8 mouse cellular contexts compared by ENCODE assay signal in genomic region chr6:53217234-53218015, GRCm38 (mm10).
DNase-seq lines count a peak whose midpoint lies in the region; ATAC-seq and TF ChIP-seq lines count a peak whose summit lies in the region.

No protein-coding gene starts in this region.

- ATAC-seq in hindbrain, embryonic 11.5 days (ENCODE audit: low FRiP score): no peak
- no peak for ATAC-seq in hindbrain, embryonic 14.5 days (ENCODE audit: low FRiP score)
- no peak for ATAC-seq in kidney, postnatal 0 days (replicated peaks; ENCODE audit: low FRiP score, low read depth)
- no peak for ATAC-seq in activated CD4-positive, CD25-positive, alpha-beta regulatory T cell, adult 4 months

- peaks cover 5% of the 10 kb centered on the region; the same call in 1 of the 2 replicates for H3K4me1 ChIP-seq in hindbrain, embryonic 11.5 days (replicated peaks; ENCODE audit: control insufficient read depth, insufficient read depth, low read length)
- peaks cover 15% of the 10 kb centered on the region; the same call in 1 of the 2 replicates for H3K4me1 ChIP-seq in hindbrain, embryonic 14.5 days (replicated peaks; ENCODE audit: control insufficient read depth, insufficient read depth, low read length)
- no peaks in the 10 kb centered on the region for H3K4me1 ChIP-seq in kidney, postnatal 0 days (replicated peaks; ENCODE audit: insufficient read depth, low read length)

- no peaks in the 10 kb centered on the region for H3K9me3 ChIP-seq in hindbrain, embryonic 11.5 days (ENCODE audit: control insufficient read depth, low read length)
- H3K9me3 ChIP-seq in hindbrain, embryonic 14.5 days (ENCODE audit: control insufficient read depth, low read length): no peaks in the 10 kb centered on the region
- H3K9me3 ChIP-seq in kidney, postnatal 0 days (replicated peaks; ENCODE audit: low read length): no peaks in the 10 kb centered on the region

- H3K9ac ChIP-seq in hindbrain, embryonic 11.5 days (ENCODE audit: low read depth, low read length): no peak overlapping the region
- no peak overlapping the region for H3K9ac ChIP-seq in hindbrain, embryonic 14.5 days
- H3K9ac ChIP-seq in kidney, postnatal 0 days (ENCODE audit: low read depth, low read length): no peak overlapping the region

- H3K27ac ChIP-seq in hindbrain, embryonic 11.5 days (ENCODE audit: low read depth, low read length): no peak overlapping the region
- no peak overlapping the region for H3K27ac ChIP-seq in hindbrain, embryonic 14.5 days
- H3K27ac ChIP-seq in kidney, postnatal 0 days: no peak overlapping the region

- H3K27me3 ChIP-seq in hindbrain, embryonic 11.5 days (ENCODE audit: control insufficient read depth, insufficient read depth, low read length): no peaks in the 10 kb centered on the region
- no peaks in the 10 kb centered on the region for H3K27me3 ChIP-seq in hindbrain, embryonic 14.5 days (ENCODE audit: control insufficient read depth, insufficient read depth, low read length)
- no peaks in the 10 kb centered on the region for H3K27me3 ChIP-seq in kidney, postnatal 0 days (ENCODE audit: insufficient read depth, low read length)

- peak; percentile 71 for DNase-seq in hindbrain, embryonic 11.5 days (ENCODE audit: low spot score)
- DNase-seq in hindbrain, embryonic 14.5 days (ENCODE audit: low spot score): no peak
- DNase-seq in 416B (ENCODE audit: low read depth): peak; percentile 9
- DNase-seq in adrenal gland, adult 2 months: peak; percentile 53
- DNase-seq in embryo, embryonic 10.5 days (ENCODE audit: low spot score): peak; percentile 75
- DNase-seq in kidney, postnatal 0 days (ENCODE audit: low spot score): peak; percentile 59
- DNase-seq in lung, postnatal 25 days (ENCODE audit: low spot score): peak; percentile 43

- no peaks in the 10 kb centered on the region for H3K36me3 ChIP-seq in hindbrain, embryonic 11.5 days (ENCODE audit: control insufficient read depth, insufficient read depth, low read length)
- H3K36me3 ChIP-seq in hindbrain, embryonic 14.5 days (replicated peaks; ENCODE audit: control insufficient read depth, insufficient read depth): no peaks in the 10 kb centered on the region
- no peaks in the 10 kb centered on the region for H3K36me3 ChIP-seq in kidney, postnatal 0 days (ENCODE audit: insufficient read depth, low read length)

- 61% methylated on average over 10 of the region's 10 CpGs for WGBS in hindbrain, embryonic 11.5 days
- 62% methylated on average over 10 of the region's 10 CpGs for WGBS in hindbrain, embryonic 14.5 days
- WGBS in kidney, postnatal 0 days: 55% methylated on average over 10 of the region's 10 CpGs

- H3K4me2 ChIP-seq in hindbrain, embryonic 11.5 days (replicated peaks; ENCODE audit: low read depth, low read length): no peak overlapping the region
- no peak overlapping the region for H3K4me2 ChIP-seq in hindbrain, embryonic 14.5 days (replicated peaks)
- H3K4me2 ChIP-seq in kidney, postnatal 0 days (ENCODE audit: low read length): no peak overlapping the region

- no peak overlapping the region for H3K4me3 ChIP-seq in hindbrain, embryonic 11.5 days (ENCODE audit: low read depth, low read length)
- H3K4me3 ChIP-seq in hindbrain, embryonic 14.5 days (replicated peaks; ENCODE audit: low read length): no peak overlapping the region
- no peak overlapping the region for H3K4me3 ChIP-seq in kidney, postnatal 0 days (replicated peaks; ENCODE audit: low read depth, low read length)

- TF ChIP-seq CTCF in kidney, postnatal 0 days (IDR thresholded peaks at IDR 0.05; ENCODE audit: low read depth): peak; percentile 71
